Mouse (Mus musculus) liver, adult (tissue): ENCODE results near the gene Pgm2.
A peak's percentile ranks its signal among the peaks of the same experiment; 100 is the strongest.

ENCODE experiments used
- GATA4 ChIP-seq: IDR thresholded peaks from 2 replicates; pipeline ENCODE4 v1.6.1; 2014; ENCODE audit warnings: mild to moderate bottlenecking, low read length; ENCODE audit not compliant: insufficient replicate concordance

Gene Pgm2

GRCm38 (mm10) chr5:64101993-64102716 is 9.4 kb downstream of the Pgm2 start:
- peak; percentile 86; the same call in 1 of the 2 replicates for TF ChIP-seq GATA4

- no peak for TF ChIP-seq GATA4
Measured at GRCm38 (mm10) chr5:64102717-64103075, 9.9 kb downstream of the Pgm2 start.

DNA sequence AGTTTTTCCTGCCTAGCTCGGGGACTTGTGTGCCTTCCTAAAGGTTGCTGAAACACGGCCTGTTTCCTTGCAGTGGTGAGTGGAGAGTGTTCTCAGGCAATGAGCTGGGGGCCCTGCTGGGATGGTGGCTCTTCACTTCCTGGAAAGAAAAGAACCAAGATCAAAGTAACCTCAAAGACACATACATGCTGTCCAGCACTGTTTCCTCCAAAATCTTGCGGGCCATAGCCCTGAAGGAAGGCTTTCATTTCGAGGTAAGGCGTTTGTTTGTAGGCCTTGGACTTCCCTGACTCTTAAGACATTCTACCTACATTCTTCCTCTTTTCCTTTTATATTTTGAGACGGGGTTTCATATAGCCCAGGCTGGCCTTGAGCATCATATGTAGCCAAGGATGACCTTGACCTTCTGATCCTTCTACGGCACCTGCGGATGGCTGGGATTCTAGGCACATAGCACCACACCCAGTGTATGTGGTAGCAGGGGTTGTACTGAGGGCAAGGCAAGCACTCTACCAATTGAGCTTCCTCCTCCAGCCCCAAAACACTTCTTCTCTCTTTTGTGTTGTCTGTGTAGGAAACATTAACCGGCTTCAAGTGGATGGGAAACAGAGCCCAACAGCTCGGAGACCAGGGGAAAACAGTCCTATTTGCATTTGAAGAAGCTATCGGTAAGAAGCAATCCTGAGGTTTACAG is 15.0 kb downstream of the Pgm2 start:
- TF ChIP-seq GATA4, result no peak

GRCm38 (mm10) chr5:64109217-64109616 is 16.5 kb downstream of the Pgm2 start:
- TF ChIP-seq GATA4, result no peak

GRCm38 (mm10) chr5:64112360-64112759 is 19.6 kb downstream of the Pgm2 start:
- no peak for TF ChIP-seq GATA4

DNA sequence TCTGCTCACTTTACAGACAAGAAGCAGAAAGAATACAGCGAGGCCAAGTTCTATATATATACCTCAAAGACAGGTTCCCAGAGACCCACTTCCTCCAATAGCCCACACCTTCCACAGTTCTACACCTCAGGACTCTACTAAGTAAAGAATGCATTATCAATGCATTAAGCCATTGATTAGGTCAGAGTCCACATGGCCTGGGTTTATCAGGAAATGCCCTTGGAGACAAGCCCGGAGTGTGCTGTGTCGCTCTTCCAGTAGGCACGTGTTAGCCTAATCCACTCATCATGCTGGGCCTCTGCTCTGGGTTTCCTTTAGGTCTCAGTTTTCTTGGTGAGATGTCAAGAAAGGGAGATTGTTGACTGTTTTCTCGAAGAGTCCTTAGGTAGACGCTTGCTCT is 21.5 kb downstream of the Pgm2 start:
- no peak for TF ChIP-seq GATA4

DNA sequence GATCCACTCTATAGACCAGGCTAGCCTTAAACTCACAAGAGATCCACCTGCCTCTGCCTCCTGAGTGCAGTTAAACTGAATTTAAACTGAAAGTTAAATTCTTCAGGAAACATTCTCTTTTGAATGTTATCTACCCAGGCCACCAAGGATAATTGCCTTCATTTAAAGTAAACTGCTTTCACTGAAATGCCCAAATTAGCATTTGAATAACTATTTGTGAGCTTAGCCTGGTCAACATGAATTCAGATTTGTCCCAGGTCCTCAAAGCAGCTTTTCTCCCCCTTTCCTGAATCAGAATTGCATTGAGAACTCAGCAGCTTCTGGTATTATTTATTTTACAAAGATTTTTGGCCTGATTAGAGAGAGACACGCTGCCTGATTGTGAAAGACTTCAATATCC is 24.4 kb downstream of the Pgm2 start:
- TF ChIP-seq GATA4, result no peak

- TF ChIP-seq GATA4, result no peak
Measured at GRCm38 (mm10) chr5:64125783-64126182, 33.0 kb downstream of the Pgm2 start.

GRCm38 (mm10) chr5:64131550-64131949 is 38.8 kb downstream of the Pgm2 start:
- no peak for TF ChIP-seq GATA4

GRCm38 (mm10) chr5:64133901-64134300 is 41.2 kb downstream of the Pgm2 start:
- TF ChIP-seq GATA4, result no peak

DNA sequence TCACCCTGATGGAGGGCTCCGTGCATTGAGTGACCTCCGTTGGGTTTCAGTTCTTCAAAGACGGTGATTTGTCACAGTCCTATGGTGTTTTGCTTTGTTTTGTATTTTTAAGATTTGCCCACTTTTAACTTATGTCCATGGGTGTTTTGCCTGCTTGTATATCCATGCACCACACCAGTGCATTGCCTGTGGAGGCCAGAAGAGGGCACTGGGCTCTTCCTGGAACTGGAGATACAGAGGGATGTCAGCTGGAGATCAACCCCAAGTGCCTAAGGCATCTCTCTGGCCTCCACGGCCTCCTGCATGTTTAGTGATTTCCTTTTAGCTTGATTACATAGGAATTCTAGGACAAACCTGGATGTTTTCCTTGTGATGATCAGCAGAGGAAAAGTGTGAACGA is 43.6 kb downstream of the Pgm2 start:
- no peak for TF ChIP-seq GATA4

DNA sequence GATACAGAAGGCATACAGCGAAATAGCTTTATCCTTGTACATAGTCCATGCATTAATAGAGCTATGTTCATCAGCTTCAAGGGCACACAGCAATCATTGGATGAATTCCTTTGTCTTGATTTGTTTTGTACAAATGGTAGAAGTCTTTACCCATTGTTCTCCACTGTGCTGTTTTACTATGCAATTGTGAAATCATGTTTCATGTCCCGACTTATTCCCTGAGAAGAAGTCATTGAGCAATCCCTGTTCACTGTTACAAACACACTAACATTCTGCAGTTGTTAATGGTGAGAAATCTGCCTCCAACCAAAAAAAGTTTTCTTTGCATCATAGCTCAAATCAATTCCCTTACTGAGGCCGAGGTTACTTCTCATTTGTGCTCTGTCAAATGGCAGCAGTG is 47.5 kb downstream of the Pgm2 start:
- TF ChIP-seq GATA4, result no peak

DNA sequence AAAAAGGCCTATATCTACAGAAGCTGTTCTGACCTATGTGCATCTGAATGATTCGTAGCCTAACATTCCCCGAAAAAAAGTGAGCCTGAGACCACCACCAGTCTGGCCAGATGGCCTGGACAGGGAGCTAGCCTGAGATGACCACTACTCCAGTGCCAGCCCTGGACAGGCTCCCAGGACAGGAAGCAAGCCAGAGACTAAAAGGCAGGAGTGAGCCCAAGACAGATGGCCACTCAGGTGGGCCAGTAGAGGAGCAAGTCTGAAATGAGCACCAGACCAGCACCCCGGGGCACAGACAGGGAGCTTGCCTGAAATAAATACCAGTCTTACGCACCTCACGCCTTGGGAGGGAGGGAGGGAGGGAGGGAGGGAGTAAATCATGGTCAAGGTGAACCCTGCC is 51.6 kb downstream of the Pgm2 start:
- no peak for TF ChIP-seq GATA4

- no peak for TF ChIP-seq GATA4
Measured at GRCm38 (mm10) chr5:64146384-64147005, 53.7 kb downstream of the Pgm2 start.

GRCm38 (mm10) chr5:64149184-64150127 is 56.7 kb downstream of the Pgm2 start:
- no peak for TF ChIP-seq GATA4
